Mouse (Mus musculus) myocyte (in vitro differentiated cells): Measurements from ENCODE around the gene Dcaf10.

ENCODE experiments used
- CEBPB ChIP-seq: IDR thresholded peaks from 2 replicates; pipeline ENCODE4 v1.6.1; 2011; ENCODE audit warnings: mild to moderate bottlenecking, moderate library complexity; ENCODE audit not compliant: poor library complexity, insufficient read depth, severe bottlenecking
- E2F4 ChIP-seq: IDR thresholded peaks from one replicate; pipeline ENCODE4 v1.6.1; 2011; ENCODE audit warnings: mild to moderate bottlenecking, control low read depth, moderate library complexity; ENCODE audit not compliant: insufficient read depth
- MAX ChIP-seq: IDR thresholded peaks from one replicate; pipeline ENCODE4 v1.6.1; 2011; ENCODE audit warnings: low read depth, mild to moderate bottlenecking, control low read depth
- MYOD1 ChIP-seq, 3 experiments: IDR thresholded peaks; one replicate each; pipeline ENCODE4 v1.6.1; 2011; ENCODE audit warnings: control low read depth in 2 of 3, low read depth in 2 of 3, mild to moderate bottlenecking in 2 of 3, moderate library complexity in 1 of 3; ENCODE audit not compliant: insufficient read length in 2 of 3, control insufficient read depth in 1 of 3
- MYOG ChIP-seq, 3 experiments: IDR thresholded peaks; one replicate each; pipeline ENCODE4 v1.6.1; 2011; ENCODE audit warnings: control low read depth in 2 of 3, low read depth in 2 of 3, mild to moderate bottlenecking in 2 of 3; ENCODE audit not compliant: insufficient read length in 2 of 3, control insufficient read depth in 1 of 3, insufficient read depth in 1 of 3
- POLR2A ChIP-seq: IDR thresholded peaks from one replicate; pipeline ENCODE4 v1.6.1; 2011; ENCODE audit warnings: low read depth, mild to moderate bottlenecking, control low read depth, moderate library complexity; ENCODE audit not compliant: insufficient read length
- POLR2AphosphoS2 ChIP-seq: IDR thresholded peaks from one replicate; pipeline ENCODE4 v1.6.1; 2011; ENCODE audit warnings: low read depth, control low read depth; ENCODE audit not compliant: insufficient read length
- SRF ChIP-seq: IDR thresholded peaks from one replicate; pipeline ENCODE4 v1.6.1; 2011; ENCODE audit warnings: low read depth; ENCODE audit not compliant: control insufficient read depth, insufficient read length
- TCF12 ChIP-seq: IDR thresholded peaks from one replicate; pipeline ENCODE4 v1.6.1; 2011; ENCODE audit warnings: mild to moderate bottlenecking, control low read depth; ENCODE audit not compliant: poor library complexity, insufficient read depth, severe bottlenecking

DNA sequence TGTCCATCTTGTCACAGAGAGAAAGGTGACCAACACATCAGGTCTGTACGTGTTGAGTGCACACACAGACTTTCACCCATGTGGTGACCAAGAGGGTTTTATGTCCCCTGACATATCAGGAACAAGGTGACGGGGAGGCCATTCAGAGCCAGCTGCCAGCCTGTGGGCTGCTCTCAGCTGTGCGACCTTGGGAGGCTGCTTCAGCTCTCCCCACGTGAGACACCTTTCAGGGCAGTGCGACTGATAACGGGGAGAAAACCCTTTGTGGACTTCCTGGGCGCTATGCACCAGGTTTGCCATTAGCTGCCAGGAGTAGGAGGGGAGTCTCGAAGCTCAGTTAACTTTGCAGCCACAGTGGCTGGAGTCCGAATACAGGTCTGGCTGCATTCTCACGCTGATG is 80.7 kb downstream of the Dcaf10 start:
- TF ChIP-seq POLR2AphosphoS2 (no peak), SRF (no peak), MYOG (IDR thresholded peaks at IDR 0.05; ENCODE audit: control insufficient read depth in 1 of 3, insufficient read depth in 1 of 3, insufficient read length in 2 of 3, low read depth in 2 of 3) (no peak), POLR2A (no peak), CEBPB (no peak), E2F4 (no peak), MAX (no peak), MYOD1 (IDR thresholded peaks at IDR 0.05; ENCODE audit: control insufficient read depth in 1 of 3, insufficient read length in 2 of 3, low read depth in 2 of 3) (no peak), TCF12 (no peak)
